Mouse (Mus musculus) CD4-positive, CD25-positive, alpha-beta regulatory T cell, adult 2 months (primary cell): ENCODE data around the gene Prkn.
"Not testable (repeated sequence)": the region's sequence is repeated elsewhere in the genome, so short reads cannot be mapped to it uniquely, and the experiment has no call there.

Experiments used
- DNase-seq: peaks from one replicate; pipeline ENCODE4 v3.0.0-alpha.2; 2012; ENCODE audit warnings: low read depth, low spot score

Gene Prkn

GRCm38 (mm10) chr17:11978260-11978821 is 1138.2 kb downstream of the Prkn start:
- DNase-seq, result no peak

GRCm38 (mm10) chr17:11981666-11982065 is 1141.5 kb downstream of the Prkn start:
- no peak for DNase-seq

- DNase-seq, result no peak
Observed at GRCm38 (mm10) chr17:11988110-11988837, 1148.1 kb downstream of the Prkn start.

- DNase-seq, result no peak
Observed at GRCm38 (mm10) chr17:11989296-11989695, 1149.1 kb downstream of the Prkn start.

- DNase-seq, result no peak
Observed at GRCm38 (mm10) chr17:11990386-11991087, 1150.4 kb downstream of the Prkn start.

- DNase-seq, result peak; percentile 26
Observed at GRCm38 (mm10) chr17:11993249-11993648, 1153.1 kb downstream of the Prkn start.

- no peak for DNase-seq
Observed at GRCm38 (mm10) chr17:11994252-11994651, 1154.1 kb downstream of the Prkn start.

- not testable (repeated sequence) for DNase-seq
Observed at GRCm38 (mm10) chr17:11994754-11995153, 1154.6 kb downstream of the Prkn start.

- no peak for DNase-seq
Observed at GRCm38 (mm10) chr17:11995522-11995921, 1155.3 kb downstream of the Prkn start.

- DNase-seq, result no peak
Observed at GRCm38 (mm10) chr17:11996311-11996710, 1156.1 kb downstream of the Prkn start.

GRCm38 (mm10) chr17:12000285-12000684 is 1160.1 kb downstream of the Prkn start:
- no peak for DNase-seq

GRCm38 (mm10) chr17:12021326-12021725 is 1181.1 kb downstream of the Prkn start:
- no peak for DNase-seq

- no peak for DNase-seq
Observed at GRCm38 (mm10) chr17:12029362-12029761, 1189.2 kb downstream of the Prkn start.

GRCm38 (mm10) chr17:12029921-12030461 is 1189.8 kb downstream of the Prkn start:
- DNase-seq, result no peak

GRCm38 (mm10) chr17:12030556-12031160 is 1190.5 kb downstream of the Prkn start:
- DNase-seq, result no peak

GRCm38 (mm10) chr17:12031203-12031942 is 1191.2 kb downstream of the Prkn start:
- DNase-seq, result peak; percentile 79

GRCm38 (mm10) chr17:12032014-12032791 is 1192.0 kb downstream of the Prkn start:
- no peak for DNase-seq

GRCm38 (mm10) chr17:12035386-12035785 is 1195.2 kb downstream of the Prkn start:
- DNase-seq, result no peak

- peak; percentile 72 for DNase-seq
Observed at GRCm38 (mm10) chr17:12036205-12036604, 1196.0 kb downstream of the Prkn start.

- no peak for DNase-seq
Observed at GRCm38 (mm10) chr17:12037065-12037464, 1196.9 kb downstream of the Prkn start.

- no peak for DNase-seq
Observed at GRCm38 (mm10) chr17:12037574-12037973, 1197.4 kb downstream of the Prkn start.
